Mouse (Mus musculus) fat pad, adult 2 months (tissue): Measurements from ENCODE around the gene BC030867.

Experiments
- DNase-seq: peaks from one replicate; pipeline ENCODE4 v3.0.0-alpha.2; 2011; ENCODE audit warnings: low read depth, low spot score; ENCODE audit errors: extremely low read depth

BC030867 gene

GRCm38 (mm10) chr11:102221243-102221953 is 27.3 kb upstream of the BC030867 start:
- no peak for DNase-seq

- DNase-seq: no peak
These were observed 26.7 kb upstream of the BC030867 start for GRCm38 (mm10) chr11:102221954-102222351.

GRCm38 (mm10) chr11:102223166-102223565 is 25.5 kb upstream of the BC030867 start:
- DNase-seq: no peak

- DNase-seq: no peak
These were observed 24.0 kb upstream of the BC030867 start for GRCm38 (mm10) chr11:102224686-102225085.

GRCm38 (mm10) chr11:102225221-102225620 is 23.5 kb upstream of the BC030867 start:
- no peak for DNase-seq

- no peak for DNase-seq
These were observed 22.4 kb upstream of the BC030867 start for GRCm38 (mm10) chr11:102226067-102226978.

GRCm38 (mm10) chr11:102227270-102228190 is 21.2 kb upstream of the BC030867 start:
- DNase-seq: no peak

- DNase-seq: no peak
These were observed 20.5 kb upstream of the BC030867 start for GRCm38 (mm10) chr11:102228191-102228545.

GRCm38 (mm10) chr11:102228646-102229268 is 19.9 kb upstream of the BC030867 start:
- DNase-seq: no peak

- no peak for DNase-seq
These were observed 19.2 kb upstream of the BC030867 start for GRCm38 (mm10) chr11:102229331-102229953.

GRCm38 (mm10) chr11:102230006-102230741 is 18.5 kb upstream of the BC030867 start, which contains the start of gene Hdac5:
Gene Hdac5, minus strand, starts transcription at chr11:102230166.
- DNase-seq: peak; percentile 71

GRCm38 (mm10) chr11:102236022-102236421 is 12.7 kb upstream of the BC030867 start:
- no peak for DNase-seq

- no peak for DNase-seq
These were observed 8.0 kb upstream of the BC030867 start for GRCm38 (mm10) chr11:102240636-102241035.

GRCm38 (mm10) chr11:102241246-102241645 is 7.4 kb upstream of the BC030867 start:
- no peak for DNase-seq

GRCm38 (mm10) chr11:102241874-102242273 is 6.8 kb upstream of the BC030867 start:
- DNase-seq: no peak

GRCm38 (mm10) chr11:102244926-102245449 is 3.7 kb upstream of the BC030867 start:
- no peak for DNase-seq

- DNase-seq: no peak
These were observed 3.0 kb upstream of the BC030867 start for GRCm38 (mm10) chr11:102245581-102246272.

- no peak for DNase-seq
These were observed 2.4 kb upstream of the BC030867 start for GRCm38 (mm10) chr11:102246273-102246635.

GRCm38 (mm10) chr11:102246871-102247270 is 1.8 kb upstream of the BC030867 start:
- no peak for DNase-seq
